Mouse (Mus musculus): Measurements from ENCODE around the gene Sec31a. TPM values are rescaled to one million over a fixed set of nuclear protein-coding genes. Genes with fewer than 3 reads are reported as not detected.

Sec31a gene
- polyA plus RNA-seq, 1 experiment from 2014 or later = 161 TPM

DNA sequence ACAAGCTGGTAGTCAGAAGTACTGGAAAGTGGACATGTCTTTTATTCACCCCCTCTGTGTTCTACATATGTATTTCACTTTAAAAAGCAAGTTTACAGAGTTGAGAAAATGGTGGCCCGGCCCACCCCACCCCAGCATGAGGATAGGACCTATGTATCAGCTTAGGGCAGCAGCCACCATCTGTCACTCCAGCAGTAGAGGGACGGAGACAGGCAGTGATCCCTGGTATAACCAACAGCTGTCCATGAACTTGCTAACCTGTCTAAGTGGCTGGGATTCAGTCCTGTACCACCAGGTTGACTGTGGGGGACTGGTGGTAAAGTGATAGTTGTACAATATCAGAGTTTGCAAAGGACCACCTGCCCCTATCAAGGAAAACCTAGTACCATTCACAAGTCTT, 2.0 kb upstream of the Sec31a start:
- Histone ChIP-seq H3K27ac (ENCODE audit: low read length) (no peak overlapping the region), H3K4me2 (ENCODE audit: low read depth, low read length) (no peak overlapping the region), H3K4me1 (replicated peaks; ENCODE audit: control insufficient read depth, insufficient read depth, low read length) (peaks cover 20% of the 10 kb centered on the region), H3K9ac (ENCODE audit: low read length) (no peak overlapping the region), H3K4me3 (ENCODE audit: low read length) (no peak overlapping the region), H3K27me3 (ENCODE audit: control insufficient read depth, insufficient read depth, low read depth, low read length) (no peaks in the 10 kb centered on the region), H3K36me3 (ENCODE audit: control insufficient read depth, insufficient read depth, low read length) (peaks cover 39% of the 10 kb centered on the region), H3K9me3 (ENCODE audit: control insufficient read depth, low read length) (no peaks in the 10 kb centered on the region)
- ATAC-seq (ENCODE audit: low read depth) = no peak
- WGBS = 85% methylated on average over 2 of the region's 2 CpGs

DNA sequence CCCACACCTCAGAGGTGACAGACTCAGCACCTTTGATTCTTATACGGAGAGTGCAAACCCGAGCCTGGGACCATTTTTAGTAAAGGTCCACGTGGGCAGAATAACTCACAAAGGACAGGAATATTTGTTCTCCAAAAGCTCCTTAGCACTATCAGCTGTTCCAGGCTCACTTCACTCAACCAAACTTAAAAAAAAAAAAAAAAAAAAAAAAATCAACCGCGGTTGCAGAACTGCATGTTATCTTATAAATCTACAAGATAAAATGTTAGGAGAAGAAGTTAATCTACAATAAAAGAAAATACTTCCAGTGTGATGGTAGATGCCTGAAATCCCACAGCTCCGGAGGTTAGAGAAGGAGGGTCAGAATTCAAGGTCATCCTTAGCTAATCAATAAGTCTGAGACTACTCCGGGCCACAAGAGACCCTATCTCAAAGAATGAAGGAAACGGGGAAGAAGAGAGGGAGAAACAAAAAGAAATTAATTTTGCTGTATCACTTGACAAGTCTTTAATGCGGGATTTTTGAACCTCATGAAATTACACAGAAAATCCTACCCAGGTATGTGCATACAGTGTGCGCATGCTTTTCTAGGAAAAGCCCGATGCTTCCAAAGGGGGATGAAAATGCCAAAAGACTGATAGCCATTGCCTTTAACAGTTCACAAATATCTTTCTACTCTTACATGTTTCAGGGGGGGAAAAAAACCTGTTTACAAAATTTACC, 1.4 kb downstream of the Sec31a start:
- no peaks in the 10 kb centered on the region for H3K9me3 ChIP-seq (ENCODE audit: control insufficient read depth, low read length)
- peak overlapping the region; percentile 60 for H3K4me2 ChIP-seq (ENCODE audit: low read depth, low read length)
- no peak overlapping the region for H3K27ac ChIP-seq (ENCODE audit: low read length)
- peak overlapping the region; percentile 97 for H3K4me3 ChIP-seq (ENCODE audit: low read length)
- no peak for ATAC-seq (ENCODE audit: low read depth)
- H3K36me3 ChIP-seq (ENCODE audit: control insufficient read depth, insufficient read depth, low read length) = peaks cover 12% of the 10 kb centered on the region
- H3K27me3 ChIP-seq (ENCODE audit: control insufficient read depth, insufficient read depth, low read depth, low read length) = no peaks in the 10 kb centered on the region
- H3K9ac ChIP-seq (ENCODE audit: low read length) = peak overlapping the region; percentile 55
- peaks cover 25% of the 10 kb centered on the region for H3K4me1 ChIP-seq (replicated peaks; ENCODE audit: control insufficient read depth, insufficient read depth, low read length)
- 23% methylated on average over 11 of the region's 11 CpGs for WGBS

DNA sequence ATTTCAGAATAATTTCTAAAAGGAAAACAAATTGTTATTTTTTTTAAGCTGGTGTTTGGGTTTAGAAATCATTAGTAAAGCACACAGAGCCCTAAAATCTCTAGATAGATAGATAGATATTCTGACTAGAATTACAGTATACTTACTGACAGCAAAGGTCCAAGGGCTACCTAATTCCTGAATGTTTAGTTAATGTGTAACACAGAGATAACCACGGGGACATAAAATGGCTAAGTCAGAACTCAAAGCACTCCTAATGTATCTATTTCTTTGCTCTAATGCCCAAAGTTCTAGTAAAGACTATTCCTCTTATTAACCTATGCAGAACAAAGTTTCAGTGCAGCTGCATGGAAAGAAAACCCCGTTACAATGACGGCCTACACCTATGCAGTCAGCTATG, 3.1 kb downstream of the Sec31a start:
- Histone ChIP-seq H3K4me1 (replicated peaks; ENCODE audit: control insufficient read depth, insufficient read depth, low read length) (peaks cover 25% of the 10 kb centered on the region), H3K9ac (ENCODE audit: low read length) (no peak overlapping the region), H3K4me2 (ENCODE audit: low read depth, low read length) (no peak overlapping the region), H3K36me3 (ENCODE audit: control insufficient read depth, insufficient read depth, low read length) (0 out of 2 replicates have a peak, but pooled peaks cover 3% of the 10 kb centered on the region), H3K4me3 (ENCODE audit: low read length) (no peak overlapping the region), H3K27ac (ENCODE audit: low read length) (no peak overlapping the region), H3K27me3 (ENCODE audit: control insufficient read depth, insufficient read depth, low read depth, low read length) (no peaks in the 10 kb centered on the region), H3K9me3 (ENCODE audit: control insufficient read depth, low read length) (no peaks in the 10 kb centered on the region)
- 48% methylated on average over 3 of the region's 3 CpGs for WGBS
- ATAC-seq (ENCODE audit: low read depth) = no peak

DNA sequence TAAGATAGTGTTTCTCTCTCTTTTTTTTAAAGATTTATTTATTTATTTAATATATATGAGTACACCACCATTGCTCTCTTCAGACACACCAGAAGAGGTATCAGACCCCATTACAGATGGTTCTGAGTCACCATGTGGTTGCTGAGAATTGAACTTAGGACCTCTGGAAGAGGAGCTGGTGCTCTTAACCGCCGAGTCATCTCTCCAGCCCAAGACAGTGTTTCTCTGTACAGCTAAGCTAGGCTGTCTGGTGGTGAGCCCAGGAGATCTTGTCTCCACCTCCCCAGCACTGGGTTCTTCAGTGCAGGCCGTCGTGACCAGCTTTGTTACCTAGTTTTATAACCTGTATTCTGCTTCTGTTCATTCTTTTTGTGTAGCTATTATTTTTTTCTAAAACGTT, 5.8 kb downstream of the Sec31a start:
- no peak overlapping the region for H3K4me2 ChIP-seq (ENCODE audit: low read depth, low read length)
- H3K9me3 ChIP-seq (ENCODE audit: control insufficient read depth, low read length) = no peaks in the 10 kb centered on the region
- no peak overlapping the region for H3K4me3 ChIP-seq (ENCODE audit: low read length)
- H3K27ac ChIP-seq (ENCODE audit: low read length) = no peak overlapping the region
- H3K36me3 ChIP-seq (ENCODE audit: control insufficient read depth, insufficient read depth, low read length) = peaks cover 7% of the 10 kb centered on the region; the same call in 1 of the 2 replicates
- no peak for ATAC-seq (ENCODE audit: low read depth)
- peaks cover 23% of the 10 kb centered on the region for H3K4me1 ChIP-seq (replicated peaks; ENCODE audit: control insufficient read depth, insufficient read depth, low read length)
- 83% methylated on average over 5 of the region's 5 CpGs for WGBS
- no peak overlapping the region for H3K9ac ChIP-seq (ENCODE audit: low read length)
- no peaks in the 10 kb centered on the region for H3K27me3 ChIP-seq (ENCODE audit: control insufficient read depth, insufficient read depth, low read depth, low read length)

DNA sequence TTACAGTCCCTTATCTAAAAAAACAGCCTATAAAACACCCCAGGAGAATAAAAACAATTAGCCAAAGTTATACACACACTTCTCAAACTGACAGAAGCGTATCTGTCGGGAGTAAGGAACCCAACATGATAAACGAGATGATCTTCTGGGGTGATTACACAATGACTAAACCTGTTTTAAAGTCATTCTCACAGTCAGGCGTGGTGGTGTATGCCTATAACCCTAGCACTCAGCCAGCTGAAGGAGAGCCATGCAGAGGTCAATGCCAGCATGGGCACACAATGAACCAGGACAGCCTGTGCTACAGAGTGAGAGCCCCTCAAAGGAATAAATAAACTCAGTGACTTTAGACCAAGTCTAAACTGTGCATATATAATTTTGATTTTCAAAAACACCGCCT, 7.5 kb downstream of the Sec31a start:
- no peak for ATAC-seq (ENCODE audit: low read depth)
- 77% methylated on average over 5 of the region's 5 CpGs for WGBS
- no peak overlapping the region for H3K27ac ChIP-seq (ENCODE audit: low read length)
- no peak overlapping the region for H3K4me3 ChIP-seq (ENCODE audit: low read length)
- H3K9ac ChIP-seq (ENCODE audit: low read length) = no peak overlapping the region
- H3K27me3 ChIP-seq (ENCODE audit: control insufficient read depth, insufficient read depth, low read depth, low read length) = no peaks in the 10 kb centered on the region
- no peak overlapping the region for H3K4me2 ChIP-seq (ENCODE audit: low read depth, low read length)
- no peaks in the 10 kb centered on the region for H3K9me3 ChIP-seq (ENCODE audit: control insufficient read depth, low read length)
- H3K36me3 ChIP-seq (ENCODE audit: control insufficient read depth, insufficient read depth, low read length) = peaks cover 17% of the 10 kb centered on the region
- peaks cover 12% of the 10 kb centered on the region for H3K4me1 ChIP-seq (replicated peaks; ENCODE audit: control insufficient read depth, insufficient read depth, low read length)

DNA sequence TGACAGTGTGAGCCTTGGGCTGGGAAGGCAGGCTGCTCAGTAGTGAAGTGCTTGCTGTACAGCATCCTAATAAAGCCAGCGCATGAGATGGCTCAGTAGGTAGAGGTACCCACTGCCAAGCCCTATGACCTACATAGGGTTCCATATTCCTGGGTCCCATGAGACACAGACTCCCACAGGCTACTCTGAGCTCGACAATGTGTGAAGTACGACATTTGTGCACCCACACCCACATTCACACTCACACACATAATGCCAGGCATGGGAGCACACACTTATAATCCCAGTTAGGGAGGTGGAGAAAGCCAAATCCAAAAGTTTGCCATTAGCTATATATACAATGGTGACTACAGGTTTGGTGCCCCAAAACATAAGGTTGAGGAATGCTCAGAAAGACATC, 19.3 kb downstream of the Sec31a start:
- no peak overlapping the region for H3K4me2 ChIP-seq (ENCODE audit: low read depth, low read length)
- 92% methylated on average over 3 of the region's 3 CpGs for WGBS

DNA sequence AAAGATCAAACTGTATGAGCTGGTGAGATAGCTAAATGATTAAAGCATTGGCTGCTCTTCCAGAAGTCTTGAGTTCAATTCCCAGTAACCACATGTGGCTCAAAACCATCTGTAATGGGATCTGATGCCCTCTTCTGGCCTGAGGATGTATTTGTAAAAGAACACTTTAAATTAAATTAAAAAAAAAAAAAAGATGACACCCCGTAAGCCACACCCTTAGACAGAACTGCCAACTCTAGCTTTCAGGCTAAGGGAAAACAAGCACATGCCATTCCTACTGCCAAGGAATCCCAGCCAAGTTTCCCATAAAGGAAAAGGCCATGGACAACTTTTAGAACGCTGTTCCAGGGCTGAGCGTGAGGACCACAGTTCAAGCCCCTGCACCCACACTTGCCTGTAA, 22.4 kb downstream of the Sec31a start:
- ATAC-seq (ENCODE audit: low read depth) = no peak
- Histone ChIP-seq H3K36me3 (ENCODE audit: control insufficient read depth, insufficient read depth, low read length) (peaks cover 62% of the 10 kb centered on the region), H3K4me3 (ENCODE audit: low read length) (no peak overlapping the region), H3K27ac (ENCODE audit: low read length) (no peak overlapping the region), H3K4me1 (replicated peaks; ENCODE audit: control insufficient read depth, insufficient read depth, low read length) (no peaks in the 10 kb centered on the region), H3K27me3 (ENCODE audit: control insufficient read depth, insufficient read depth, low read depth, low read length) (no peaks in the 10 kb centered on the region), H3K9ac (ENCODE audit: low read length) (no peak overlapping the region), H3K4me2 (ENCODE audit: low read depth, low read length) (no peak overlapping the region), H3K9me3 (ENCODE audit: control insufficient read depth, low read length) (no peaks in the 10 kb centered on the region)
- 81% methylated on average over 3 of the region's 3 CpGs for WGBS

More for the DNA sequence above, 19.3 kb downstream of the Sec31a start:
- H3K4me3 ChIP-seq (ENCODE audit: low read length) = no peak overlapping the region
- ATAC-seq (ENCODE audit: low read depth) = no peak
- H3K9me3 ChIP-seq (ENCODE audit: control insufficient read depth, low read length) = no peaks in the 10 kb centered on the region
- H3K9ac ChIP-seq (ENCODE audit: low read length) = no peak overlapping the region
- no peaks in the 10 kb centered on the region for H3K4me1 ChIP-seq (replicated peaks; ENCODE audit: control insufficient read depth, insufficient read depth, low read length)
- no peaks in the 10 kb centered on the region for H3K27me3 ChIP-seq (ENCODE audit: control insufficient read depth, insufficient read depth, low read depth, low read length)
- no peak overlapping the region for H3K27ac ChIP-seq (ENCODE audit: low read length)
- H3K36me3 ChIP-seq (ENCODE audit: control insufficient read depth, insufficient read depth, low read length) = peaks cover 62% of the 10 kb centered on the region

DNA sequence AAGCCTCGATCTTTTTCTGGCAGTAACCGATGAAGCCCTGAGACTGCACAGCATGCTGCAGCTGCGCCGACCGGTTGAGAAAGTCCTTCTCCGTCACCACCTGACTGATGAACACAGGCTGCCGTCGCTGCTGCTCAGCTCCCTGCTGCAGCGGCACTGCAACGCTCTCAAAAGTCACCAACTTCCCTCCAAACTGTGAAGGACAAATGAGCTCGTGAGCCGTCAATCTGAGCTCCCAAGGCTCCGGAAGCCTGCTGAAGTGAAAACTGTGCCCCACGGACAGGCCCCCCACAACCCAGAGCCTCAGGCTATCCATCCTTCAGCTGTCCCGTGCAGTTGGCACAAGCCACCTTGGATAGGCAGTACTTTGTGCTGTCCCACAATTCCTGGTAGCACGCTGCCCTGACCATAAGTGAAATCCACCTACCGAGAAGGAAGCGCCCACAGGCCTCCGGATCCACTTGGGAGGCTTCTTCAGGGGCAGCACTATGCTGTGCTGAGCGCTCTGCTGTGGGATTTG, 23.5 kb downstream of the Sec31a start:
- no peaks in the 10 kb centered on the region for H3K27me3 ChIP-seq (ENCODE audit: control insufficient read depth, insufficient read depth, low read depth, low read length)
- no peak overlapping the region for H3K4me3 ChIP-seq (ENCODE audit: low read length)
- no peaks in the 10 kb centered on the region for H3K4me1 ChIP-seq (replicated peaks; ENCODE audit: control insufficient read depth, insufficient read depth, low read length)
- H3K27ac ChIP-seq (ENCODE audit: low read length) = no peak overlapping the region
- 83% methylated on average over 20 of the region's 20 CpGs for WGBS
- no peaks in the 10 kb centered on the region for H3K9me3 ChIP-seq (ENCODE audit: control insufficient read depth, low read length)
- H3K4me2 ChIP-seq (ENCODE audit: low read depth, low read length) = no peak overlapping the region
- peaks cover 58% of the 10 kb centered on the region for H3K36me3 ChIP-seq (ENCODE audit: control insufficient read depth, insufficient read depth, low read length)
- no peak for ATAC-seq (ENCODE audit: low read depth)
- no peak overlapping the region for H3K9ac ChIP-seq (ENCODE audit: low read length)

DNA sequence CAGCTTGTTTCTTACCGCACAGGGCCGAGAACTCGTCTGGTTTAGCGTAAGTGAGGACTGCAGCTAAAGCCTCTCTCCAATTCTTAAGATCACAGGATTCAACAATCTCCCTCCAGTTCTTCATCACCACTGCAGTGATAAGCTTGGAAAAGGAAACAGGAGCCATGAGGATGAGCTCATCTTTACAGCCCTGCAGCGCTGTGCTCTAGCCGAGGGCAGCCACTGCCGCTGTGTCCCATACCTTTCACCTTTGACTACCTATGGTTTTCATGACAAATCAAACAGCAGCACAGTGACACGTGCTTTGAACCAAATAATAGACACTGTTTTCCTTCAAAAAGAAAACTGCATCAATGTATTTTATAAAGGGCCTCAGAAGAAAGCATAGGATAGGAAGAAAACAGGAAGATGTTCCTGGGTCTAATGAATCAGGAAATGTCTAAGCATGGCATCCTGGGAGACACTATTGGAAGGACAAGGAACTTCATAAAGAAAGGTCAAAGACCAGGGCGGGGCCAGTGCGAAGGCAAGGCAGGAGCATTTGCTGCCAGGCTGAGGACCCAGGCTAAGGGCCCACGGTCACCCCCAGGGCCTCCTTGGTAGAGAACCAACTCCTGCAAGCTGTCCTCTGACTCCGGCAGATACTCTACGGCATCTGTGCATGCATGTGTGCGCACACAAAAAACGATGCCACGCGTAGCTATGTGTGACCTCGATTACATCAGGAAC, 32.1 kb downstream of the Sec31a start:
- no peaks in the 10 kb centered on the region for H3K4me1 ChIP-seq (replicated peaks; ENCODE audit: control insufficient read depth, insufficient read depth, low read length)
- H3K27ac ChIP-seq (ENCODE audit: low read length) = no peak overlapping the region
- H3K9ac ChIP-seq (ENCODE audit: low read length) = no peak overlapping the region
- no peak overlapping the region for H3K4me3 ChIP-seq (ENCODE audit: low read length)
- no peak overlapping the region for H3K4me2 ChIP-seq (ENCODE audit: low read depth, low read length)
- no peaks in the 10 kb centered on the region for H3K9me3 ChIP-seq (ENCODE audit: control insufficient read depth, low read length)
- 92% methylated on average over 18 of the region's 18 CpGs for WGBS
- no peaks in the 10 kb centered on the region for H3K27me3 ChIP-seq (ENCODE audit: control insufficient read depth, insufficient read depth, low read depth, low read length)
- H3K36me3 ChIP-seq (ENCODE audit: control insufficient read depth, insufficient read depth, low read length) = peaks cover 54% of the 10 kb centered on the region
- no peak for ATAC-seq (ENCODE audit: low read depth)

Measured in lung, embryonic 16.5 days (tissue).